In the genomic region with DNA sequence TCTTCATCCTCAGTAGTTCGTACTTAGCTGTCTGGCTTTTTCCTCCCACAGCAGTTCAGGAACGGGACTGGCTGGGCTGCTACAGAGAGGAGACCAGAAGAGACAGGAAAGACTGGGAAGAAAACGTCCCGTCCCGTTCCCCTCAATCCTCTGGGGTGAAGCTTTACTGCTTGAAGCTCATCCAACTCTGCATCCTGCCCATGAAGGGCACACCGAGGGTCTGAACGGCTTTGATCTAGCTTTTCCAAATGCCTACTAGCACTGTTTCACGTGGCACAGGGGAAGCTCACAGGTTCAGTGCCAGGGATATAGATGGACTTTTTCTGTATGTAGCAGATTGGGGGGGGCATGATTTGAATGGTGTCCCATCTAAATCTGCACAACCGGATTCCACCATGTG, we compare ENCODE assay signal across 9 mouse cellular contexts. TPM values are rescaled to one million over a fixed set of nuclear protein-coding genes. Genes with fewer than 3 reads are reported as not detected.
DNase-seq lines count a peak whose midpoint lies in the region; ATAC-seq and TF ChIP-seq lines count a peak whose summit lies in the region.
"Had no signal": no experiment of that assay in that cellular context is flagged by ENCODE, and none has a peak within 500 bp of the region (broad histone marks: within the 10 kb centered on the region; RNA-seq: fewer than 3 reads in every experiment).

No protein-coding gene starts in this region.

- H3K9me3 ChIP-seq in forebrain, embryonic 11.5 days (ENCODE audit: control insufficient read depth, low read length) = no peaks in the 10 kb centered on the region
- H3K9me3 ChIP-seq in hindbrain, postnatal 0 days (ENCODE audit: low read length) = no peaks in the 10 kb centered on the region
- no peaks in the 10 kb centered on the region for H3K9me3 ChIP-seq in midbrain, embryonic 16.5 days (replicated peaks; ENCODE audit: control insufficient read depth, low read length, poor library complexity, severe bottlenecking)

- 24% methylated on average over 9 of the region's 9 CpGs for WGBS in forebrain, embryonic 11.5 days
- 27% methylated on average over 9 of the region's 9 CpGs for WGBS in hindbrain, postnatal 0 days
- 31% methylated on average over 9 of the region's 9 CpGs for WGBS in midbrain, embryonic 16.5 days

- no peak overlapping the region for H3K27ac ChIP-seq in forebrain, embryonic 11.5 days (ENCODE audit: low read depth, low read length)
- no peak overlapping the region for H3K27ac ChIP-seq in hindbrain, postnatal 0 days
- no peak overlapping the region for H3K27ac ChIP-seq in midbrain, embryonic 16.5 days (ENCODE audit: low read length)

- H3K4me2 ChIP-seq in forebrain, embryonic 11.5 days (ENCODE audit: low read depth, low read length, severe bottlenecking) = peak overlapping the region; percentile 95; the same call in 1 of the 2 replicates
- peak overlapping the region; percentile 87 for H3K4me2 ChIP-seq in hindbrain, postnatal 0 days (ENCODE audit: low read depth, low read length)
- peak overlapping the region; percentile 93 for H3K4me2 ChIP-seq in midbrain, embryonic 16.5 days (ENCODE audit: low read length)

- no peak for TF ChIP-seq CTCF in hindbrain, postnatal 0 days (IDR thresholded peaks at IDR 0.05; ENCODE audit: low read depth)

- H3K36me3 ChIP-seq in forebrain, embryonic 11.5 days (ENCODE audit: control insufficient read depth, insufficient read depth, low read length) = no peaks in the 10 kb centered on the region
- no peaks in the 10 kb centered on the region for H3K36me3 ChIP-seq in hindbrain, postnatal 0 days (ENCODE audit: insufficient read depth, low read length)
- no peaks in the 10 kb centered on the region for H3K36me3 ChIP-seq in midbrain, embryonic 16.5 days (ENCODE audit: control insufficient read depth, insufficient read depth, low read length)

- peak; percentile 27 for DNase-seq in kidney, postnatal 10 days
- no peak for DNase-seq in kidney, postnatal 14 days
- DNase-seq in forebrain, embryonic 11.5 days (ENCODE audit: low spot score) = no peak
- DNase-seq in hindbrain, postnatal 0 days (ENCODE audit: low spot score) = no peak
- DNase-seq in urinary bladder, adult 2 months (ENCODE audit: low spot score) = no peak
- DNase-seq in gastrocnemius, postnatal 4 days (ENCODE audit: low spot score in 2 of 2) = no peak
- DNase-seq in kidney, postnatal 25 days = no peak

- H3K27me3 ChIP-seq in forebrain, embryonic 11.5 days (ENCODE audit: control insufficient read depth, insufficient read depth, low read length) = no peaks in the 10 kb centered on the region
- H3K27me3 ChIP-seq in hindbrain, postnatal 0 days (ENCODE audit: insufficient read depth, low read length) = peaks cover 3% of the 10 kb centered on the region; the same call in 1 of the 2 replicates
- H3K27me3 ChIP-seq in midbrain, embryonic 16.5 days (ENCODE audit: control insufficient read depth, insufficient read depth, low read depth, low read length) = no peaks in the 10 kb centered on the region

- H3K4me3 ChIP-seq in forebrain, embryonic 11.5 days (ENCODE audit: low read depth, low read length) = no peak overlapping the region; the same call in 1 of the 2 replicates
- no peak overlapping the region for H3K4me3 ChIP-seq in hindbrain, postnatal 0 days (ENCODE audit: low read length)
- H3K4me3 ChIP-seq in midbrain, embryonic 16.5 days (ENCODE audit: low read depth, low read length) = peak overlapping the region; percentile 47; the same call in 1 of the 2 replicates
- H3K4me3 ChIP-seq: myocyte had no signal

- ATAC-seq in forebrain, embryonic 11.5 days (replicated peaks; ENCODE audit: low FRiP score) = no peak
- no peak for ATAC-seq in hindbrain, postnatal 0 days
- no peak for ATAC-seq in midbrain, embryonic 16.5 days

- H3K9ac ChIP-seq in forebrain, embryonic 11.5 days (ENCODE audit: low read length) = peak overlapping the region; percentile 55; the same call in 1 of the 2 replicates
- H3K9ac ChIP-seq in hindbrain, postnatal 0 days (replicated peaks; ENCODE audit: low read length) = no peak overlapping the region
- peak overlapping the region; percentile 73; the same call in 1 of the 2 replicates for H3K9ac ChIP-seq in midbrain, embryonic 16.5 days (ENCODE audit: low read depth, low read length)

- H3K4me1 ChIP-seq in forebrain, embryonic 11.5 days (replicated peaks; ENCODE audit: control insufficient read depth, insufficient read depth, low read length) = 0 out of 2 replicates have a peak, but pooled peaks cover 2% of the 10 kb centered on the region
- H3K4me1 ChIP-seq in hindbrain, postnatal 0 days (ENCODE audit: insufficient read depth, low read length) = no peaks in the 10 kb centered on the region
- H3K4me1 ChIP-seq in midbrain, embryonic 16.5 days (ENCODE audit: control insufficient read depth, insufficient read depth, low read length) = no peaks in the 10 kb centered on the region; the same call in 1 of the 2 replicates

RNA-seq across cellular contexts. Expression of a gene that starts 16.0 kb away (rescaled TPM):
- polyA plus RNA-seq in forebrain, embryonic 11.5 days (2014; fragmentation: Nextera tagmentation; extraction: Ambion mirVana) = 17.2 TPM in 2 replicates
- total RNA-seq in hindbrain, postnatal 0 days (2014; rRNA removed) = 13.6 and 22.2 TPM in 2 replicates
- 10.0 and 11.9 TPM in 2 replicates for polyA plus RNA-seq in hindbrain, postnatal 0 days (2015; fragmentation: Nextera tagmentation; extraction: Ambion mirVana)
- 10.9 and 11.7 TPM in 2 replicates for polyA plus RNA-seq in midbrain, embryonic 16.5 days (2015; fragmentation: Nextera tagmentation; extraction: Ambion mirVana)
- polyA plus RNA-seq in urinary bladder, adult 2 months (2012; rRNA removed) = 21.4 and 24.3 TPM in 2 replicates
- total RNA-seq in gastrocnemius, postnatal 4 days (2021) = 1 to 10 TPM; 7.1 to 8.8 TPM

RNA-seq across cellular contexts. Expression of a gene that starts 43.2 kb away (rescaled TPM):
- polyA plus RNA-seq in forebrain, embryonic 11.5 days (2014; fragmentation: Nextera tagmentation; extraction: Ambion mirVana) = 0.52 and 0.53 TPM in 2 replicates
- total RNA-seq in hindbrain, postnatal 0 days (2014; rRNA removed) = 1.9 and 3.5 TPM in 2 replicates
- polyA plus RNA-seq in hindbrain, postnatal 0 days (2015; fragmentation: Nextera tagmentation; extraction: Ambion mirVana) = 2.6 and 3.7 TPM in 2 replicates
- polyA plus RNA-seq in midbrain, embryonic 16.5 days (2015; fragmentation: Nextera tagmentation; extraction: Ambion mirVana) = 2.3 and 2.8 TPM in 2 replicates
- polyA plus RNA-seq in urinary bladder, adult 2 months (2012; rRNA removed) = 7.2 and 9.0 TPM in 2 replicates
- total RNA-seq in gastrocnemius, postnatal 4 days (2021) = 1 to 10 TPM; 5.5 to 7.3 TPM
